Mouse (Mus musculus) adrenal gland, postnatal 14 days (tissue): ENCODE results near the gene Tnfsf13. TPM values are rescaled to one million over a fixed set of nuclear protein-coding genes. Genes with fewer than 3 reads are reported as not detected.
"Not testable (repeated sequence)": the region's sequence is repeated elsewhere in the genome, so short reads cannot be mapped to it uniquely, and the experiment has no call there.

Experiments
- DNase-seq: peaks from one replicate; pipeline ENCODE4 v3.0.0; 2021; ENCODE audit warnings: mixed read lengths
- long read RNA-seq, 2 experiments: library from polyadenylated mRNA; stranded (forward); transcript quantifications; one replicate each; pipeline ENCODE4 v2.0.0; 2021
- total RNA-seq: library from RNA; stranded (reverse); gene quantifications from 2 replicates; pipeline ENCODE4 v1.2.3, GENCODE M21; 2021

Tnfsf13 gene
- total RNA-seq: 2.7 and 4.0 TPM in 2 replicates
- long read RNA-seq, experiment 1, partial matches to known transcripts: 0 of 2 reads
- long read RNA-seq, experiment 1, other reads (novel, unspliced or antisense): 0 of 2 reads
- long read RNA-seq, experiment 2, partial matches to known transcripts: 1 of 1 reads
- long read RNA-seq, experiment 2, other reads (novel, unspliced or antisense): 0 of 1 reads

DNA sequence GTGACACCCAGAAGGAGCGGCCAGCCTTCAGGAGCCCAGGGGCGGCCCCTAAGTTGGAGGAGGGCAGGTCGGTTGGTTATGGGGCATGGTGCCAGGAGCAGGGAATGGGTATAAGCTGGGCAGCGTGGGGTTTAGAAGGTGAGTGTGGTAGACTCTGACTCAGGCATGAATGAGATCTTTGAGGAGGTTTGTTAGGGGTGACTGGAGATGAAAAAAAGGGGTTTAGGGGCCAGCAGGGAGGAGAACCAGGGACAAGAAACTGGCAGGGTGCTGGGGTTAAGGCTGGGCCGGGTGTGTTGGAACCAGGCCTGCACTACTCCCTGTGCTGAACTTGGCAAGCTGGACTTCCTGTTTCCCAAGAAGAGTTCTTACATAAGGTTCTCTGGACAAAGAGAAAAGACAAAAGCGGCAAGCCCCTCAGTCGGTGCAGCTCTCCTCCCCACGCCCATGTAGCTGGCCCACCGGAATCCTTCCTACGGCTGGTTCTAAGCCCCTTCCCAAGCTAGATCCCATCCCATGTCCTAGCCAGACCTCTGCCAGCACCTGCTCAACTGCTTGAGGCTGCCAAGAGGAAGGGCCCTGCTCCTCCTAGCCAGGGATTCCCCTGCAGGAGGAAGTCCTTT is at the start of gene Tnfsf13:
TSS of gene Tnfsf13 (minus strand) at position 259 of the 623 bp plus-strand sequence.
- peak; percentile 82 for DNase-seq

DNA sequence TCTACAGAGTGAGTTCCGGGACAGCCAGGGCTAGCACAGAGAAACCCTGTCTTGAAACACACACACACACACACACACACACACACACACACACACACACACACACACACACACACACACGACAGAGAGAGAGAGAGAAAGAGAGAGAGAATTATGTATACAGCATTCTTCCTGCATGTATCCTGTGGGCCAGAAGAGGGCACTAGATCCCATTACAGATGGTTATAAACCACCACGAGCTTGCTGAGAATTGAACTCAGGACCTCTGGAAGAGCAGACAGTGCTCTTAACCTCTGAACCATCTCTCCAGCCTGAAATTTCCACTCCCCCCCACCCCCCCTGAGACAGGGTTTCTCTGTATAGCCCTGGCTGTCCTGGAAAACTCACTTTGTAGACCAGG is 45.8 kb upstream of the Tnfsf13 start:
- not testable (repeated sequence) for DNase-seq

DNA sequence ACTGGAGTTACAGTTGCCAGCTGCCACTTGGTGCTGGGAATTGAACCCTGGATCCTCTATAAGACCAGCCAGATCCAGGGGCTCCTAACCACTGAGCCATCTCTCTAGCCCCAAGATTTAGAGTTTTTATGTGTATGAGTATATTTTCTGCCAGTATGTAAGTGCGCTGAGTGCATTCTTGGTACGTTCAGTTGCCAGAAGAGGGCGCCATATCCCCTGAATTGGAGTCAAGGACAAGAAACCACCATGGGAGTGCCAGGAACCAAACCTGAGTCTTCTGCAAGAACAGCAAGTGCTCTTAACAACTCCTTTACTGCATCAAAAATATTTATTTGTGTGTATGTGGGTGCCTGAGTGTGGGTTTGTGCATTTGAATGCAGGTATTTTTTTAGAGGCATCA is 43.5 kb upstream of the Tnfsf13 start:
- DNase-seq: peak; percentile 80

DNA sequence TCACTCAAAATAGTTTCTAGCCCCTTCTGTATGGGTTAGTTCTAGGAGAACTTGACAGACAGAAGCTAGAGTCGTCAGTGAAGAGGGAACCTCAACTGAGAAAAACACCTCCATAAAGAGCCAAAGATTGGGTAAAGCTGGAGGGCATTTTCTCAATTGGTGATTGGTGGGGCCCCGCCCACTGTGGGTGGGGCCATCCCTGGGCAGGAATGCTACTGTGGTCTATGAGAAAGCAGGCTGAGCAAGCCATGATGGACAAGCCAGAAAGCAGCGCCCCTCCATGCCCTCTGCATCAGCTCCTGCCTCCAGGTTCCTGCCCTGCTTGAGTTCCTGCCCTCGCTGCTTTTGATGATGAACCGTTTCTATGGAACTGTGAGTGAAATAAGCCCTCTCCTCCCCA is 40.4 kb upstream of the Tnfsf13 start:
- peak; percentile 40 for DNase-seq

DNA sequence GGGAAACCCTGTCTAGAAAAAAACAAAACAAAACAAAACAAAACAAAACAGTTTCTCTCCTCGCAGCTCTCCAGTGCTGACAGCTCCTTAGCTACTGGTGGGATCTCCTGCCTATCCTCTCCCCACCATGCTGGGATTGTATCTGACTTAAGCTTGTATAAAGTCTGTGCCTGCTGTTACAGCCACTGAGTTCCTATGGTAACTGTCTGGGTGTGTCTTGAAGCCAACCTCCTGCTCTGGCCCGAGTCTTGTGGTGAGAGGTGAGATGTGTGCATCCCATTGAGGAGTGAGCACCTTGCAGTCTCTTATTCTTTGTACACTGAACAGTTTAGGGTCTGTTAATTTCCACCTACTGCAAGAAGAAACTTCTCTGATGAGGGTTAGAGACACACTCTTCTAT is 37.5 kb upstream of the Tnfsf13 start:
- DNase-seq: no peak

DNA sequence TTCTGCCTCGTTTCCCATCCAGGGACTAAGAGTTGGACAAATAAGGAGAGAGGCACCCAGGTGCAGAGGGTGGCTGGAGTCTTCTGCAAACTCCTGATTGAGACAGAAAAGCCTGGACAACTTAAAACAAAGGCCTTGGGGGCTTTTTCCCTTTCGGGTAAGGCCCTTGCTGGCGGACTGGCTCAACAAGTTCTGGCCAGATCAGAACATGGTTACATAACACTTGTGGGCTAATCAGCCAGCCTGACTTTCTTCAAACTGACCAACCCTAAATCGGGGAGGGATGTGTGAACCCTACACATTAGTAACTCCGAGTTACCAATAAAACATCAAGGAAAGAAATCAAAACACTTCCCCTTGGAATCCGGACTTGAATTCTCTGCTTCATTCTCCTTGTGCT is 35.3 kb upstream of the Tnfsf13 start:
- no peak for DNase-seq

DNA sequence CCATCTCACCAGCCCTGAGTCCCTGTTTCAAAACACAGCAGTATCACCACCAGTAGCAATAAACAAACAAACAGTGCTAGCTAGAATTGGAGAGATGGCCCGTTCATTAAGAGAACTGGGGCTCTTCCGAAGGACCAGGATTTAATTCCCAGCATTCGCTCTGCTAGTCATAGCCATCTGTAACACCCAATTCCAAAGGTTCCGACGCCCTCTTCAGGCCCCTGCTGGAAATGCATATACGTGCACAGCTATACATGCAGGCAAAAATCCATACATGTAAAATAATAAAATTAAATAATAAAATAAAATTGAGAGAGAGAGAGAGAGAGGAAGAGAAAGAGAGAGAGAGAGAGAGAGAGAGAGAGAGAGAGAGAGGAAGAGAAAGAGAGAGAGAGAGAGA is 33.8 kb upstream of the Tnfsf13 start:
- DNase-seq: no peak

DNA sequence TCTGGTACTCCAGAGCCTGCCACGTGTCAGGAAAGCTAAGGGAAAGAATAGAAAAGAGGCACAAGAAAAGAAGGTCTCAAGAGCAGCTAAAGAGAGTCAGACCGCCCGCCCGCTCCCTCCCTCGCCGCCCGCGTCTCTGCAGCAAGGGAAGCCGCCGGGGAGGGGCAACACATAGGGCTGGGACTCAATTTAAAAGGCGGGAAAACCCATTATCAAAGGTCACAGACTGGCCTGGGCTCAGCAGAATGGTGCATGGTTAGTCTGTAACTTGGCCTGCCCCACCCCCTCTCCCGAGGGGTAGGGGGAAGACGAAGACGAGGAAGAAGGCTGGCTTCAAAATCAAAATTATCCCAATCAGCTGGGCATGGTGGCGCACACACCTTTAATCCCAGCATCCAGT is 33.1 kb upstream of the Tnfsf13 start:
- no peak for DNase-seq

DNA sequence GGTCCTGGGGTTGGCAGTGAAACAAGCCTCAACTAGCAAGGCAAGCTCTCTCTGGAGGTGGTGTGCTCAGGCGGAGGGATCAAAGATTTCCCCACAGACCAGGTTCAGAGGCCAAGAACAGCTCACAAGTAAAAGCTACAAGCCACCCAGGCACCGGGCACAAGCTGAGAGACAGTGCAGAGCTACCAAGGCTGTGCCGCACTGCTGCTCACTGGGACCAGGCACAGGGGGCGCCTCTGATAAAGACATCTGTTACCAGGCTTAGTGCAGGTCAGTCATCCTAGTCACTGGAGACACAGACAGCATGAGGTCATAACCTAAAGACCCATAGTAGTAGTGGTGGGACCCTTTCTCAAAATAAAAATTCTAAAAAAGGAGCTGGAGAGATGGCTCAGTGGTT is 31.4 kb upstream of the Tnfsf13 start:
- no peak for DNase-seq

DNA sequence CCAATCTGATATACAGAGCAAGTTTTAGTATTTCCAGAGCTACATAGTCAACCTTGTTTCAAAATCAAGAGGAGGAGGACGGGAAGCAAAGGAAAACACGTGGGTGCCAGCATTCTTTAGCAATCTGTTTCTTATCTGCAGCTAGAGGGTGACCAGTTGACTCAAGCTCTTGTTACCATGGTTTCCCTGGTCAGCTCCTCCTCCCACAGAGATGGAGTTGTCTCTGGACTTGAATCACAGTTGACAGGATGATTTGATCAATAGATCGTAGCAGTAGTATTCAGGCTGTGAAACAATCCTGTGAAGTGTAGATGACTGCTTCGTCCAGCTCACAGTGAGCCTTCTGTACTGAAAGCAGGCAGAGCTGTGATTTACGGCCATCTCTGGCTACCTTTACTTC is 30.3 kb upstream of the Tnfsf13 start:
- peak; percentile 70 for DNase-seq

DNA sequence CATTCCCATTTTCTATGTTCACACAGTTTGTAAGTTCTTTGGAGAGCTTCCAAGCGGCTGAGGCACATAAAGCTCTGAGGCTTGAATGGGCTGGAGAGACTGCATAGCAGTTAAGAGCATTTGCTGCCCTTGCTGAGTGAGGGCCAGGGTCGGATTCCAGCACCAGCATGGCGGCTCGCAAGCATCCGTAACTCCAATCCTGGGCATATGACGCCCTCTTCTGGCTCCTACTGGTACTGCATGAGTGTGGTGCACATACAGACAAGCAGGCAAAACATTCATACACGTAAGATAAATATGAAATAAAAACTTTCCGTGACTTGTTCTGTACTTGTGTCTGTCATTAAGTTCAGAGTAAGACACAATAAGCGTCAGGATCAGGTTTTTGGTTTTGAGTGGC is 29.9 kb upstream of the Tnfsf13 start:
- DNase-seq: peak; percentile 74

DNA sequence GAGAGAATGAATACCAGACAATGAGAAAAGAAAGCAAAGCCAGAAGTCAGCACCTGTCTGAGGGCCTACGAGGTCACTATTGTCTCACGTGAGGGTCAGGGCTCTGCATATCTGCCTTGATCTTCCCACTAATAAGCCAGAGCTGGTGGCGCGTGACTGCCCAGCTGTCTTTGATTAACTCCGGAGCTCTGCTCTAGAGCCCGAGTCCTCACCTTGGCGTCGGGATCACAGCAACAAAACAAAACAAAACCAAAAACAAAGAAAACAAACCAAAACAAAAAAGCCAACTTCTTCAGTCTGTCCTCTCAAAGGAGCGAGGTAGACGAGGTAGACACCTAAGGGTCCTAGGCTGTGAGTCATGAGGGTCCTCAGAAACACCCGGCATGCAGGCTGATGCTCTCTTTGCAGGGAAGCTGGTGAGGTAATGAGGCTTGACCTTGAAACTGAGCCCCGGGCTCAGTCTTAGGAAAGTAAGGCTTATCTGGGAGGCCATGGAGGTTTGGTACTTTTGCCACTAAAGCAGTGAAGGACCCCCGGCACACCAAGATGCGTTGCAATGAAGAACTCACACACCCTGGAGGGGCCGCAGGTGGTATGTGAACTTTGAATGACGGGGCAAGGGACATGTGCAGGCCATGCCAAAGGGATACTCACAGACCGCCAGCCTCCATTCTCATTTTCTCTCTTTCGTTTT is 29.2 kb upstream of the Tnfsf13 start:
- no peak for DNase-seq

DNA sequence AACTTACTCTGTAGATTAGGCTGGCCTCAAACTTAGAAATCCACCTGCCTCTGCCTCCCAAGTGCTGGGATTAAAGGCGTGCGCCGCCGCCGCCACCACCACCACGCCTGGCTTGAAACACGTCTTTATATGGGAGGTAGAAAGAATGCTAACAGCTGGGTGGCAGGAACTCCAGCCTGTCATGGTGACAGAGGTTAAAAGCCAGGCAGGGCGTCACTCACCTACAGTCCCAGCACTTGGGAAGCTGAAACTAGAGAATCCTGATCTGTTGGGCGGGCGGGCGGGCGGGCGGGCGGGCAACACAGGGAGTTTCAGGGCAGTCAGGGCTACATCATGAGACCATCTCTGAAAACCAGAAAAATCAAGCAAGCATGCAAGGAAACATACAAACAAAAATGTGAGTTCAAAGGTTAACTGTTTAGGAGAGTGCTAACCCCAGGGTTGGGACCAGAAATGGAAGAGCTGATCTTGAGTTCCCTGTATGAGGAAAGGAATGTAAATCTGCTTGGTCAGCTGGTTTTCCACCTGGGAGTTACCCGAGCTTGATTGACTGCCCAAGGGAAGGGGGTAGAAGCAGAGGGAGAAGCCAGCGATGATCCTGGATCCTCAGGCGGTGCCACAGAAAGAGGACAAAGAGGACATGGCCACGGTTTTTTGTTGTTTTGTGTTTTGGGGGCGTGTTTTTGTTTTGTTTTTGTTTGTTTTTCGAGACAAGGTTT is 27.5 kb upstream of the Tnfsf13 start:
- DNase-seq: no peak

DNA sequence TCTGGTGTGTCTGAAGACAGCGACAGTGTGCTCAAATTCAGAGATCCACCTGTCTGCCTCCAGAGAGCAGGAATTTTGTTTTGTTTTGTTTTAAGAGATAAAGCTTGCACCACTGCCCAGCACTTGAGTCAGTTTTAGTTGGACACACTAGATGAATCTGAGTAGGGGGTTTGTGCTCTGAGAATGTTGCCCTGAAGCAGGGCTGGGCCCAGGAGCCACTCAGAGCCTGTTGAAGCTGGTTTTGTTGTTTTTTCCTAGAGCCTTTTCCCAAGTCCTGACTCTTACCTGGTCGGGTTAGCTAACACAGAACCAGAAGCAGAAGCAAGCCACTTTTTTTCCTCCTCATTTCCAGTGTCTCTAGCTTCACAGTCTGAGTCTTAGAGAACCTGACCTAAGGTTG is 25.5 kb upstream of the Tnfsf13 start:
- no peak for DNase-seq

DNA sequence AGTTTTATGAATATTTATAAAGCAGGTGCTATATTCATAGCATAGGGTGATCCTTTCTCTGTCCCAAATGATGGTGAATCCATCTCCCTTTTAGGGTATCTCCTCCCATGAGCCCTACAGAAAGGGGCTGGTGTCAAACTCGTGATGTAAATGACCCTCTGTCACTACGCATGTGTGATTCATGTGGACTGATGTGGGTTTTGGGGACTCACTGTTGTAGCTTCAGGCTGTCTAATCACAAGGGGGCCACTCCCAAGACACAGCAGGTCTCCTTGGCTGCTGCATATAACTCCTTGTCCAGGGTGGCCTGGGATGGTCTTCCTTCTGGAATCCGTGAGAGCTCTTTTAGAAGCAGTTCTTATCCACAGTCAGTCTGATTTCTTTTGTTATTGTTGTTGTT is 24.9 kb upstream of the Tnfsf13 start:
- no peak for DNase-seq

DNA sequence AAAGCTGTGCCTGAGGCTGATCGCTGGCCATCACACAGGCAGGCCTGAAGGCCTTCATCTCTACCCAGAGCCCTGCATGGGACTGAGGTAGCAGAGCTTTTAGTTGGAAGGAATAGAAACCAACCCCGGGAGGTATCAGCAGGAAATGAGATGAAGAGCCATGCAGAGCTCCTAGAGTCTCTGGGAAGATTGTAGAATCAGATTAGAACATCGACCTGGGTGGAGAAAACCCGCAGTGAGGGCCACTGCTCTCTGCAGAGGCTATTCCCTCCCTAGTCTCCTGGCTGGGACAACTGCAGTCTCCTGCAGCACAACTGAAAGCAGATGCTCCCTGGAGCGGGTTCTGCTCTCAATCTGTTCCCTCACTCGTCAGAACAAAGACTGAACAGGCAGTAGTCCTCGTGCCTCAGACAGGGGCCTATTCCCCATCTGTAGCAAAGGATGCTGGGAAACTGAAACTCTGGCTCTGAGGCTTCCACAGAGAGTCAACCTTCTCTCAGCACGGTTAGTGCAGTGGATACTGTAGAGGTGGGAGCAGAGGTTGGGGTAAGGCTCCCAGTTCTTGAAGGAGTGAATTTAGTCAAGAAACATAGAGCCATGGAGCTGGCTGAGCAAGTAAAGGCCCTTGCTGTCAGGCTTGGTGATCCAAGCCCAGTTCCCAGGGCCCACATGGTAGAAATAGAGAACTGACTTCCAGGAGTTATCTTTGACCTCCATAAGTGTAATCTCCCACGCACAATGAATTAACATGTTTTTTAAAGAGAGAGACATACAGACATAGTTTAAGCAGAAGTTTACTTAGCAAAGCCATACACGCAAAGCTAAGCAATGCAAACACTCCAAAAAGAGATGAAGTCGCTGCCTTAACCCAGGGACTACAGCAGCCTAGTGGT is 24.2 kb upstream of the Tnfsf13 start:
- no peak for DNase-seq

DNA sequence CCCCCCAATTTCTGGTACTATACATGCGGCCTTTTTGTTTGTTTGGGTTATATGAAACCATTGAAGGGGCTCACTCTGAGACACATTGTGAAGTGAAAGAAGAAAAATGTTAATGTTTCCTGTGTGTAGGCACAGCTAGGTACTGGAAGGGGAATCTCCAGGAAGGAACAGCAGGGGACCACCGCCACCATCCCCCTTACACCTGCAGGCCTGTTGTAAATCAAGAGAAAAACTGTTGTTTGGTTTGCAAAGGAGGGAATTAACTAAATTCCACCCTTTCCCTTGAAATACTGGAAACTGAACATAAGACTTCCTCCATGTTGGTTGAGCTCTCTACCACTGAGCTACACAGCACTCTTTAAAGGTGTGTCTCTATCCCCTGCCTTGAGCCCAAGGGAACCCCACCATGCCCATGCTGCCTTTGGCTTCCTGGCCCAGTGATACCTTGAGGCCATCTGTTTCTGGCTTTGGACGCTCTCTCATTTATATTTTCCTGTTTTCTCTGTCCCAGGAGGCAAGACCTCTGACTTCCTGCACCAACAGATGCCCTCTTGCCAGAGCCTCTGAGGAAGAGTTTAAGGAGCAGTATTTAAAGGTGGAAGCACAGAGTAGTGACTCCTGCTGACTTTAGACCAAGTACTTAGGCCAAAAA is 23.2 kb upstream of the Tnfsf13 start:
- no peak for DNase-seq

DNA sequence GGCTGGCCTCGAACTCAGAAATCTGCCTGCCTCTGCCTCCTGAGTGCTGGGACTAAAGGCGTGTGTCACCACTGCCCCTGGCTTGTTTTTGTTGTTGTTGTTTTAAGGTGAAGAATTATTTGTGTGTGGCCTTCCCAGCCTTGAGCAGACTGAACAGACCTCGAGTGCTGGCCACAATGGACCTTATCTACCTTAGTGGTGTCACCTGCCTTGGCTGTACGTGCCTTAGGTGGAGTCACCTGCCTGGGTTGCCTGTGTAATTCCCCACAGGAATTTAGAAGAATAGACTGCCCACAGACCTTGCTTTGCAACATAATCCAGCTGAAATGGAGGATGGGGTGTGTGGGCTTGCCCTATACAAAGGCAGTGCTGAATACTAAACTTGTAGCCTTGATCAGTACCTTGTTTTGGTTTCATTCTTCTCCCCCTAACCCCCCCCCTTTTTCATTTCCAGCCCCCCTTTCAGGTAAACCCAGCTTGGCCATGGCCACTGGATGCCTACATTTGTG is 22.3 kb upstream of the Tnfsf13 start:
- no peak for DNase-seq

DNA sequence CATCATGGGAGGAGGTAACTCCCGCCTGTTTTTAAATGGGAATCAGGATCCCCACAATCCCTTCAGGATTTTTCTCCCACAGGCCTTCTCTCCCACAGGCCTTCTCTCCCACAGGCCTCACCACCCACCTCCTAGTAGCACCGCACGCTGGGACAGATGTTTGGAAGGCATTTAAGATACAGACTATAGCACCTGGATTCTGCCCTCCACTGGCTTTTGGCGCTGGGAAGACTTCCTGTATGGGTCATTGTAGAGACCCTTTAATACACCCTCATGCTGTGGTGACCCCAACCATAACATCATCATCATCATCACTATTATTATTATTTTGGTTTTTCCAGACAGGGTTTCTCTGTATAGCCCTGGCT is 21.9 kb upstream of the Tnfsf13 start:
- no peak for DNase-seq

DNA sequence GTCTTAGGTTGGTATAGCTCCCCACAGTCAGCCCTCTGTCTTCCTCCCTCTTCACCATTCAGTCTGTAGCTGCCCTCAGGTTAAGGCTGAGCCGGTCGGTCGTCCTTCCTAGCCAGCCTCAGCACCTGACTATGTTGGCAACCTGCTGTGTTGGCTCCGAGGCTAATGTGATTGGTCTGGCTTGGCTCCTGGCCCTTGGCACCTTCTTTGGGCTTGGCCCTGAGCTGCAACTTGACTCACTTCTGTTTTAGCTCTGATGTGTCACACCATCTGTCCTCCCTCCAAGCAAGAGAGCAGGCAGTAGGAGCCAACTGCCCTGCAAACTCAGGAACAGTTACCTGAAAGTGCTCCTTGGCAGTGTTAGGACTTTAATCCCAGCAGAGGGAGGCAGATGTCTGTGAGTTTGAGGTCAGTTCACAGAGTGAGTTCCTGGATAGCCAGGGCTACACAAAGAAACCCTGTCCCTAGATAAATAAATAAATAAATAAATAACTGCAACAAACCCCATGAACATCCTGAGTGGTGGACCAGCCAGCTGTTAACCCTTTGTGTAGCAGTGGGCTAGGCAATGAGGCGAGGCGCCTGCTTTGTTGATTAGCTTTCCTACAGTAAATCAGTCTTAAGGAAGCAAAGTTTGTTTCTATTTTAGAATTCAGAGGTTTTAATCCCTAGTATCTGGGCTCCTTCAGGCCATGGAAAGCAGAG is 21.3 kb upstream of the Tnfsf13 start:
- peak; percentile 91 for DNase-seq

DNA sequence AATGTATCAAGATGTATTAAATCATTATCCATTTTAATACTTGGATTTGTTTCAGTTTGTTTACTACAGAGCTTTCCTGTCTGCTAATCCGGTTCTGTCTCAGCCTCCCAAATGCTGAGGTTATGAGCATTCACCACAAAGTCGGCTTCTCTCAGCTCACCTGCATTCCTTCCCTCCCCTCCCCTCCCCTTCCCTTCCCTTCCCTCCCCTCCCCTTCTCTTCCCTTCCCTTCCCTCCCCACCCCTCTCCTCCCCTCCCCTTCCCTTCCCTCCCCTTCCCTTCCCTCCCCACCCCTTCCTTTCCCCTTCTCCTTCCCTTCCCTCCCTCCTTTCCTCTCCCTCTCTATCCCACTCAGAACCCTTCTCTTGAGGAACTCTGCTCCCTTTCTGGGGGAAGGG is 19.0 kb upstream of the Tnfsf13 start:
- no peak for DNase-seq
